Mouse (Mus musculus) MEL (cell line): ENCODE results near the gene Phf21a. TPM values are rescaled to one million over a fixed set of nuclear protein-coding genes. Genes with fewer than 3 reads are reported as not detected.

Source experiments
- DNase-seq: peaks from one replicate; pipeline ENCODE4 v3.0.0; 2011; ENCODE audit warnings: low read depth, low spot score
- H3K27ac ChIP-seq: 2 replicates; pipeline ENCODE4 v1.5.1; 2012; ENCODE audit warnings: low read depth, mild to moderate bottlenecking, control low read depth, low read length, moderate library complexity; ENCODE audit not compliant: control insufficient read depth
- H3K27me3 ChIP-seq, 2 experiments: fragments of 150-350 bp in 1 of 2; sonication (generic) in 1 of 2; 2 replicates each; pipeline ENCODE4 v1.6.1; 2012; ENCODE audit warnings: low read length in 2 of 2, mild to moderate bottlenecking in 2 of 2, improper control_type of control experiment in 1 of 2, moderate library complexity in 1 of 2; ENCODE audit not compliant: insufficient read depth in 2 of 2, control insufficient read depth in 1 of 2
- H3K36me3 ChIP-seq, 2 experiments: 2 replicates each; pipeline ENCODE4 v1.6.1; 2012 to 2014; ENCODE audit warnings: low read length in 2 of 2, improper control_type of control experiment in 1 of 2, inconsistent platforms in 1 of 2, mild to moderate bottlenecking in 1 of 2; ENCODE audit not compliant: insufficient read depth in 2 of 2, control insufficient read depth in 1 of 2
- H3K4me1 ChIP-seq, 2 experiments: fragments of 150-350 bp in 1 of 2; sonication (generic) in 1 of 2; 2 replicates each; pipeline ENCODE4 v1.6.1; 2012; ENCODE audit warnings: low read length in 2 of 2, improper control_type of control experiment in 1 of 2, mild to moderate bottlenecking in 1 of 2; ENCODE audit not compliant: insufficient read depth in 2 of 2, control insufficient read depth in 1 of 2
- H3K4me3 ChIP-seq, 2 experiments: fragments of 150-350 bp in 1 of 2; sonication (generic) in 1 of 2; 2 replicates each; pipeline ENCODE4 v1.5.1; 2012; ENCODE audit warnings: low read depth in 2 of 2, low read length in 2 of 2, mild to moderate bottlenecking in 2 of 2, moderate library complexity in 2 of 2, control low read depth in 1 of 2, improper control_type of control experiment in 1 of 2; ENCODE audit not compliant: control insufficient read depth in 1 of 2, insufficient read depth in 1 of 2
- H3K79me2 ChIP-seq: 2 replicates; pipeline ENCODE4 v1.6.1; 2012; ENCODE audit warnings: mild to moderate bottlenecking, low read length, moderate library complexity; ENCODE audit not compliant: control insufficient read depth, poor library complexity, insufficient read depth
- H3K9ac ChIP-seq: 2 replicates; pipeline ENCODE4 v1.6.1; 2012; ENCODE audit warnings: low read depth, mild to moderate bottlenecking, control low read depth, low read length, moderate library complexity; ENCODE audit not compliant: control insufficient read depth, poor library complexity, severe bottlenecking
- H3K9me3 ChIP-seq: fragments of 150-350 bp; sonication (generic); replicated peaks from 2 replicates; pipeline ENCODE4 v1.6.1; 2012; ENCODE audit warnings: mild to moderate bottlenecking, low read length, improper control_type of control experiment, moderate library complexity; ENCODE audit not compliant: insufficient read depth
- BHLHE40 ChIP-seq: IDR thresholded peaks from 2 replicates; pipeline ENCODE4 v1.6.1; 2012; ENCODE audit warnings: low read depth, mild to moderate bottlenecking, inconsistent platforms, low read length, improper control_type of control experiment, borderline replicate concordance
- CHD1 ChIP-seq: IDR thresholded peaks from 2 replicates; pipeline ENCODE4 v1.6.1; 2012; ENCODE audit warnings: low read depth, mild to moderate bottlenecking, inconsistent platforms, low read length, improper control_type of control experiment
- CHD2 ChIP-seq: IDR thresholded peaks from 2 replicates; pipeline ENCODE4 v1.6.1; 2011; ENCODE audit warnings: low read length, improper control_type of control experiment
- E2F4 ChIP-seq: IDR thresholded peaks from 2 replicates; pipeline ENCODE4 v1.6.1; 2011; ENCODE audit warnings: low read depth, low read length, improper control_type of control experiment, borderline replicate concordance
- EP300 ChIP-seq, 2 experiments: IDR thresholded peaks; 2 replicates each; pipeline ENCODE4 v1.6.1; 2011; ENCODE audit warnings: improper control_type of control experiment in 2 of 2, low read length in 2 of 2, low read depth in 1 of 2, mild to moderate bottlenecking in 1 of 2
- ETS1 ChIP-seq: IDR thresholded peaks from 2 replicates; pipeline ENCODE4 v1.6.1; 2012; ENCODE audit warnings: low read depth, mild to moderate bottlenecking, inconsistent platforms, low read length, improper control_type of control experiment, moderate library complexity
- GATA1 ChIP-seq: IDR thresholded peaks from 2 replicates; pipeline ENCODE4 v1.6.1; 2011; ENCODE audit warnings: low read depth, low read length, improper control_type of control experiment
- JUND ChIP-seq: IDR thresholded peaks from 2 replicates; pipeline ENCODE4 v1.6.1; 2011; ENCODE audit warnings: low read depth, mild to moderate bottlenecking, improper control_type of control experiment, low read length
- KAT2A ChIP-seq: conservative IDR thresholded peaks from 2 replicates; pipeline ENCODE4 v1.6.1; 2012; ENCODE audit warnings: low read depth, low read length, improper control_type of control experiment, inconsistent platforms
- MAX ChIP-seq: IDR thresholded peaks from 2 replicates; pipeline ENCODE4 v1.6.1; 2011; ENCODE audit warnings: low read length, improper control_type of control experiment
- MAZ ChIP-seq: IDR thresholded peaks from 2 replicates; pipeline ENCODE4 v1.6.1; 2012; ENCODE audit warnings: low read depth, mild to moderate bottlenecking, inconsistent platforms, low read length, improper control_type of control experiment
- MEF2A ChIP-seq: IDR thresholded peaks from 2 replicates; pipeline ENCODE4 v1.6.1; 2014; ENCODE audit warnings: low read depth, mild to moderate bottlenecking, inconsistent platforms, low read length, improper control_type of control experiment; ENCODE audit not compliant: poor library complexity, insufficient replicate concordance, severe bottlenecking; ENCODE audit errors: extremely low read depth
- MYB ChIP-seq: IDR thresholded peaks from 2 replicates; pipeline ENCODE4 v1.6.1; 2011; ENCODE audit warnings: mild to moderate bottlenecking, low read depth, low read length, improper control_type of control experiment
- NELFE ChIP-seq: IDR thresholded peaks from 2 replicates; pipeline ENCODE4 v1.6.1; 2011; ENCODE audit warnings: low read depth, low read length, improper control_type of control experiment
- NRF1 ChIP-seq: IDR thresholded peaks from 2 replicates; pipeline ENCODE4 v1.6.1; 2014; ENCODE audit warnings: low read depth, mild to moderate bottlenecking, inconsistent platforms, low read length, improper control_type of control experiment, moderate library complexity; ENCODE audit not compliant: poor library complexity, insufficient read depth, severe bottlenecking
- POLR2A ChIP-seq, 2 experiments: IDR thresholded peaks; 2 replicates each; pipeline ENCODE4 v1.6.1; 2011 to 2012; ENCODE audit warnings: low read length in 2 of 2, mild to moderate bottlenecking in 2 of 2, control low read depth in 1 of 2, improper control_type of control experiment in 1 of 2, low read depth in 1 of 2, moderate library complexity in 1 of 2; ENCODE audit not compliant: control insufficient read depth in 1 of 2, insufficient read depth in 1 of 2, poor library complexity in 1 of 2
- POLR2AphosphoS5 ChIP-seq: IDR thresholded peaks from 2 replicates; pipeline ENCODE4 v1.6.1; 2012; ENCODE audit warnings: low read depth, borderline replicate concordance, mild to moderate bottlenecking, inconsistent platforms, low read length, moderate library complexity, mixed read lengths
- RAD21 ChIP-seq: IDR thresholded peaks from 2 replicates; pipeline ENCODE4 v1.6.1; 2011; ENCODE audit warnings: mild to moderate bottlenecking, low read depth, low read length, improper control_type of control experiment
- RCOR1 ChIP-seq: IDR thresholded peaks from 2 replicates; pipeline ENCODE4 v1.6.1; 2012; ENCODE audit warnings: low read depth, mild to moderate bottlenecking, inconsistent platforms, low read length, improper control_type of control experiment
- SMC3 ChIP-seq: IDR thresholded peaks from 2 replicates; pipeline ENCODE4 v1.6.1; 2011; ENCODE audit warnings: low read depth, low read length, improper control_type of control experiment
- TAL1 ChIP-seq: IDR thresholded peaks from 2 replicates; pipeline ENCODE4 v1.6.1; 2012; ENCODE audit warnings: mild to moderate bottlenecking, inconsistent platforms, low read length, moderate library complexity, mixed read lengths
- TBP ChIP-seq: IDR thresholded peaks from 2 replicates; pipeline ENCODE4 v1.8.0; 2011; ENCODE audit warnings: low read depth, low read length, improper control_type of control experiment
- UBTF ChIP-seq: IDR thresholded peaks from 2 replicates; pipeline ENCODE4 v1.6.1; 2012; ENCODE audit warnings: low read depth, mild to moderate bottlenecking, inconsistent platforms, low read length, improper control_type of control experiment, moderate library complexity, borderline replicate concordance; ENCODE audit not compliant: insufficient read depth
- USF1 ChIP-seq: IDR thresholded peaks from 2 replicates; pipeline ENCODE4 v1.6.1; 2014; ENCODE audit warnings: low read depth, mild to moderate bottlenecking, inconsistent platforms, low read length, improper control_type of control experiment, moderate library complexity
- ZC3H11A ChIP-seq: IDR thresholded peaks from 2 replicates; pipeline ENCODE4 v1.6.1; 2012; ENCODE audit warnings: low read depth, mild to moderate bottlenecking, inconsistent platforms, low read length, improper control_type of control experiment
- ZKSCAN1 ChIP-seq: IDR thresholded peaks from 2 replicates; pipeline ENCODE4 v1.6.1; 2012; ENCODE audit warnings: low read depth, mild to moderate bottlenecking, inconsistent platforms, low read length, improper control_type of control experiment, moderate library complexity
- ZMIZ1 ChIP-seq: IDR thresholded peaks from 2 replicates; pipeline ENCODE4 v1.6.1; 2012; ENCODE audit warnings: low read depth, mild to moderate bottlenecking, inconsistent platforms, low read length, improper control_type of control experiment, moderate library complexity
- ZNF384 ChIP-seq: IDR thresholded peaks from 2 replicates; pipeline ENCODE4 v1.6.1; 2012; ENCODE audit warnings: low read depth, mild to moderate bottlenecking, inconsistent platforms, low read length, improper control_type of control experiment
- polyA plus RNA-seq, 2 experiments: library from polyadenylated mRNA; stranded (reverse) in 1 of 2; unstranded in 1 of 2; fragments of >175 nt in 1 of 2; fragments of >200 nt in 1 of 2; gene quantifications; 2 replicates each; pipeline versions ENCODE4 v1.2.1 to v1.2.4; 2012; ENCODE audit warnings: low replicate concordance in 2 of 2, low read depth in 1 of 2; ENCODE audit not compliant: insufficient read length in 2 of 2, insufficient read depth in 1 of 2, missing spikeins in 1 of 2
- total RNA-seq: library from RNA; depleted of rRNA; stranded (reverse); fragments of 300-350 nt; gene quantifications from 2 replicates; pipeline ENCODE4 v1.2.3, GENCODE M21; 2012

The Phf21a gene
- total and polyA plus RNA-seq, 3 experiments, result 4.7 to 245 (median 15.6) TPM

DNA sequence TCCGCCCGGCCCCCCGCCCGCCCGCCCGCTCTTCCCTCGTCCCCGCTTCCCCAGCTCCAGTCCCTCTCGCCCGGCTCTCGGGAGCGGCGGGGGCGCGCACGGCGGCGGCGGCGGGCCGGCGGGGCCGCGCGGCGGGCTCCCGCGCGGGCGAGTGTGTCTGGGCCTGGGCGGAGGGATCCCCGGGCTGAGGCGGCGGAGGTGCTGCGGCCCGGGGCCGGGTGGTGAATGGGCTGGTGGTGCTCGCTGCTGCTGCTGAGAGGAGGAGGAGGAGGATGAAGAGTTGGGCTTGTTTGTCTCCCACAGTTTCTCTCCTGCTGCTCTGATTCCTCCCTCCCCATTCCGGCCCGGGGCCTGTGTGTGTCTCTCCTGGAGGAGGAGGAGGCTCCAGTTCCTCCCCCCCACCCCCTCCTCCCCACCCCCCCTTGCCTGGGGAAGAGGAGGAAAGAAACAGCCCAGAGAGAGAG, 90.7 kb downstream of the Phf21a start:
- Histone ChIP-seq H3K9me3 (no peaks in the 10 kb centered on the region), H3K27me3 (no peaks in the 10 kb centered on the region), H3K4me1 (peaks cover 0 to 6% of the 10 kb centered on the region in 2 experiments; a peak in 1 of 4 replicates), H3K36me3 (peaks cover 0 to 5% of the 10 kb centered on the region in 2 experiments; a peak in 1 of 4 replicates), H3K4me3 (peak overlapping the region; percentile 73 to 93), H3K9ac (peak overlapping the region; percentile 87), H3K27ac (peak overlapping the region; percentile 72), H3K79me2 (peaks cover 1% of the 10 kb centered on the region; the same call in 1 of the 2 replicates)
- peak; percentile 93 for DNase-seq
- no peak for TF ChIP-seq ZC3H11A
- peak; percentile 46; the same call in 1 of the 2 replicates for TF ChIP-seq MEF2A
- peak in 1 of 2 experiments; percentile 11; a peak in 1 of 4 replicates for TF ChIP-seq EP300 (IDR thresholded peaks at IDR 0.05; ENCODE audit: low read depth in 1 of 2, low read length in 2 of 2)
- no peak for TF ChIP-seq JUND
- peak; percentile 69 for TF ChIP-seq KAT2A
- no peak for TF ChIP-seq MYB
- TF ChIP-seq NELFE, result peak; percentile 49
- peak; percentile 48 to 69; a peak in 1 of 4 replicates for TF ChIP-seq POLR2A (IDR thresholded peaks at IDR 0.05; ENCODE audit: control insufficient read depth in 1 of 2, insufficient read depth in 1 of 2, low read depth in 1 of 2, low read length in 2 of 2, poor library complexity in 1 of 2)

- H3K4me3 ChIP-seq, result peak overlapping the region; percentile 73 to 93
- H3K79me2 ChIP-seq, result peaks cover 1% of the 10 kb centered on the region; the same call in 1 of the 2 replicates
- no peaks in the 10 kb centered on the region for H3K9me3 ChIP-seq
- peak overlapping the region; percentile 81 for H3K9ac ChIP-seq
- H3K36me3 ChIP-seq, result peaks cover 0 to 5% of the 10 kb centered on the region in 2 experiments; a peak in 2 of 4 replicates
- peak; percentile 78 for DNase-seq
- peaks cover 0 to 6% of the 10 kb centered on the region in 2 experiments; a peak in 1 of 4 replicates for H3K4me1 ChIP-seq
- H3K27me3 ChIP-seq, result no peaks in the 10 kb centered on the region
- peak overlapping the region; percentile 72 for H3K27ac ChIP-seq
- TF ChIP-seq BHLHE40 (no peak), MAZ (peak; percentile 82), NRF1 (no peak), JUND (peak; percentile 79; the same call in 1 of the 2 replicates), CHD1 (no peak), RCOR1 (no peak), SMC3 (no peak), RAD21 (no peak), POLR2A (IDR thresholded peaks at IDR 0.05; ENCODE audit: control insufficient read depth in 1 of 2, insufficient read depth in 1 of 2, low read depth in 1 of 2, low read length in 2 of 2, poor library complexity in 1 of 2) (0 out of 4 replicates have a peak, but pooled peaks have one; percentile 27 to 32), MAX (no peak), E2F4 (no peak), ETS1 (no peak), TAL1 (no peak), GATA1 (no peak), EP300 (IDR thresholded peaks at IDR 0.05; ENCODE audit: low read depth in 1 of 2, low read length in 2 of 2) (no peak), MEF2A (no peak), ZMIZ1 (no peak), ZNF384 (peak; percentile 5), CHD2 (no peak), ZKSCAN1 (no peak), USF1 (no peak), TBP (no peak), UBTF (no peak), POLR2AphosphoS5 (no peak), NELFE (no peak)
Observed at GRCm38 (mm10) chr2:92184077-92184921, 91.4 kb downstream of the Phf21a start.
